Mouse (Mus musculus): Measurements from ENCODE around the gene Pml. TPM values are rescaled to one million over a fixed set of nuclear protein-coding genes. Genes with fewer than 3 reads are reported as not detected.

The Pml gene
- polyA plus RNA-seq, 1 experiment: 24.3 TPM

DNA sequence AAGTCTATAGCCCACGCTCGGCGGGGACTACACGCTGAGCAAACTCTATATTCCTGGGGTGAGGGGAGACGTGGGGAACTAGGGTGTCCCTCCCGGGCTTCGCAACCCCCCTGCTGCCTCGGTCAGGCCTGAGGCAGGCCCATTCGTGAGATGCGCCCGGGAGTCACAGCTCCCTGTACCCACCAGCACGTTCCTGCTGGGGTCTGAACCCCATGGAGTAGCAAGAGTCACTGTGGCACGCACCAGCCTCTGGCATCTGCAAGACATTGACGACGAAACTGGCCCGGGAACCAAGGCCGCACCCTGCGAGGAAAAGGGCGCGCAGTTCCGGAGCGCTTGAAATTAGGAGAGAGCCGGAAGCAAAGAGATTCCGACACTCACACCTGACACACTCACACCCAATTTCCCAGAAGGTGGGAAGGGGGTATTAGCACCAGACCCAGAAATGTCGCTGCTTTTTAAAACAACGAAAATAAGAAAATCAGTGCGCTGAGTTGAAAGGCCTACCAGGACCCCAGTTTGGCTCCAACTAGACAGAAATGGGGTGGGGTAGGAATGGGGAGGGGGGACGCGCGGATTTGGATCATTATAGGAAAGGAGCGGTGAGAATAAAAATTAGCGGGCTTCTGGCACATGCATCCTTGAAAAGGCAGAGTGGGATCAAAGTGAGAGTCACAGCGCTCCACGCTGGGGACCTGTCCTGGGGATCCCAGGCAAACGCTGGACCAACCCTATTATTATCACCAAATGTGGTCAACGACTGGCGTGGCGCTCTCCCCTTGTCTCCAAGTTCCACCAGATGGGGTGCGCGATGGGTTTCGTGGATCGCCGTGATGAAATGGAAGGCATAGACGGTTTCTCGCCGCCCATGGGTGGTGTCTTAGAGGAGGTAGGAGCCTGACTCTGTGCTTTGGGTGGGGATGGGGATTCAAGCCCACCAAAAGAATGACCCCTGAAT, 52.7 kb downstream of the Pml start:
- Histone ChIP-seq H3K79me2 (ENCODE audit: control insufficient read depth, insufficient read depth) (no peaks in the 10 kb centered on the region), H3K79me3 (ENCODE audit: low read depth) (no peaks in the 10 kb centered on the region), H3ac (ENCODE audit: control insufficient read depth, insufficient read length, low read depth) (no peak overlapping the region), H3K4me3 (ENCODE audit: insufficient read depth, poor library complexity, severe bottlenecking) (no peak overlapping the region), H3K27me3 (ENCODE audit: control insufficient read depth, insufficient read depth, insufficient read length) (peaks cover 25% of the 10 kb centered on the region), H3K36me3 (ENCODE audit: control insufficient read depth, insufficient read depth) (no peaks in the 10 kb centered on the region)
- no peak for TF ChIP-seq CEBPB (IDR thresholded peaks at IDR 0.05; ENCODE audit: low read depth)

DNA sequence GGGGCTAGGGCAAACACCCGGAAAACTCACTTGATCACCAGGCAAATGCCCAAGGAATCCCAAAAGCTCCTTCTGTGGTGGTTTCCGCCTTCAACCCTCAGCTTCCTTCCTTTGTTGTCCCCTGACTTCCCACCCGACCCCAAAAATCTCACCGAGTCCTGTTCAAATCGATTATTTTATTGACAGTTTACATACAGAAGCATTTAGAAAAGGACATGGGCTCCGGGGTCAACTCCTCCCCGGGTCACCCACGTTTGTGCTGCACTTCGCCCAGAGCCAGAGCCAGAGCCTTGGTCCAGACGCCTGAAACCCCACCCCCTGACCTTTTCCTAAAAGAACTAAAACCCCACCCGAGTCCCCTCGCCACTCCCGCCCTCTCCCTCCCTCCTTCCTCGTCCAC, 53.4 kb downstream of the Pml start:
- H3K79me3 ChIP-seq (ENCODE audit: low read depth): no peaks in the 10 kb centered on the region
- peaks cover 21% of the 10 kb centered on the region for H3K27me3 ChIP-seq (ENCODE audit: control insufficient read depth, insufficient read depth, insufficient read length)
- no peak overlapping the region for H3ac ChIP-seq (ENCODE audit: control insufficient read depth, insufficient read length, low read depth)
- no peak overlapping the region for H3K4me3 ChIP-seq (ENCODE audit: insufficient read depth, poor library complexity, severe bottlenecking)
- TF ChIP-seq MYOG (IDR thresholded peaks at IDR 0.05; ENCODE audit: control insufficient read depth, extremely low read depth, insufficient read length) (no peak), FOSL1 (IDR thresholded peaks at IDR 0.05; ENCODE audit: insufficient read depth, low read length, poor library complexity, severe bottlenecking) (no peak), CTCF (IDR thresholded peaks at IDR 0.05; ENCODE audit: control insufficient read depth, insufficient read depth, insufficient read length) (no peak), USF1 (IDR thresholded peaks at IDR 0.05; ENCODE audit: low read depth) (no peak), CEBPB (IDR thresholded peaks at IDR 0.05; ENCODE audit: low read depth) (no peak), MYOD1 (IDR thresholded peaks at IDR 0.05; ENCODE audit: control insufficient read depth, insufficient read length, low read depth) (no peak), MAX (IDR thresholded peaks at IDR 0.05) (no peak)
- H3K36me3 ChIP-seq (ENCODE audit: control insufficient read depth, insufficient read depth): no peaks in the 10 kb centered on the region
- H3K79me2 ChIP-seq (ENCODE audit: control insufficient read depth, insufficient read depth): no peaks in the 10 kb centered on the region

DNA sequence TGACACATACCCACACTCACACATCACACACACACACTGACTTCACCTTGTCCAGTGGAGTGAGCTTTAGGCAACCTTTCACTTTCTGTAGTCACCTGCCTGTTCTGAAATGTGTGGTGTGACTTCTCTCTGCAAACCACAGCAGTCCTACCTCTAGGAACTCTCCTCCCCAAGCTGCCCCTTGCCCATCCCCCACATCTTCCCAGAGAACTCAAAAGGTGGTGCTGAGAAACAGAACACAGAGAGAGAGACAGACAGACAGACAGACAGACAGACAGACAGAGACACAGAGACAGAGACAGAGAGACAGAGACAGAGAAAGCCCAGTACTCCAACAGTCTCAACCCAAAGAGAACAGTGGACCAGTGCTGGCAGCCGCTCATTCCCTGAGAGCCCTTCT, 53.9 kb downstream of the Pml start:
- no peaks in the 10 kb centered on the region for H3K79me3 ChIP-seq (ENCODE audit: low read depth)
- H3K79me2 ChIP-seq (ENCODE audit: control insufficient read depth, insufficient read depth): no peaks in the 10 kb centered on the region
- TF ChIP-seq MYOD1 (IDR thresholded peaks at IDR 0.05; ENCODE audit: control insufficient read depth, insufficient read length, low read depth) (no peak), CTCF (IDR thresholded peaks at IDR 0.05; ENCODE audit: control insufficient read depth, insufficient read depth, insufficient read length) (no peak), FOSL1 (IDR thresholded peaks at IDR 0.05; ENCODE audit: insufficient read depth, low read length, poor library complexity, severe bottlenecking) (no peak)
- peaks cover 21% of the 10 kb centered on the region for H3K27me3 ChIP-seq (ENCODE audit: control insufficient read depth, insufficient read depth, insufficient read length)
- H3ac ChIP-seq (ENCODE audit: control insufficient read depth, insufficient read length, low read depth): no peak overlapping the region
- H3K4me3 ChIP-seq (ENCODE audit: insufficient read depth, poor library complexity, severe bottlenecking): no peak overlapping the region
- H3K36me3 ChIP-seq (ENCODE audit: control insufficient read depth, insufficient read depth): no peaks in the 10 kb centered on the region

DNA sequence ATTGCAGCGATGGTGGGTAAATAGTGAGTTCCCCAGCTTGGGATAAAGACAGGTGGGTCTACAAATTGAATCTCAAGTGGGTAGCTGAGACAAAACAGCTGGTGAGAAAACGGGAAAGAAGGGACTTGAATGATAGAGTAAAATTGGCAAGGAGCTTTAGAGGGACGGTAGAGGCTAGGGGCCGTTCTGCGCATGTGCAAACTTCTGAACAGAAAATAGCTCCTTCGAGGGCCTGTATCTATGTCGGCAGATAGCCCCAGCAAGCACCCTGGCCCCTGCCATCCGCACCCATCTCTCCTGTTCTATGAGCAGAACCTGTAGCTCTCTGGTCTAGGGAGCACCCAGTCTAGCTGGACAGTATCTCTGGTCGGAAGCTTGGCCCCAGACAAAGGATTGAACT, 55.4 kb downstream of the Pml start:
- peaks cover 18% of the 10 kb centered on the region for H3K27me3 ChIP-seq (ENCODE audit: control insufficient read depth, insufficient read depth, insufficient read length)
- TF ChIP-seq USF1 (IDR thresholded peaks at IDR 0.05; ENCODE audit: low read depth): no peak
- no peak for TF ChIP-seq FOSL1 (IDR thresholded peaks at IDR 0.05; ENCODE audit: insufficient read depth, low read length, poor library complexity, severe bottlenecking)
- no peak for TF ChIP-seq CEBPB (IDR thresholded peaks at IDR 0.05; ENCODE audit: low read depth)
- no peak for TF ChIP-seq CTCF (IDR thresholded peaks at IDR 0.05; ENCODE audit: control insufficient read depth, insufficient read depth, insufficient read length)
- TF ChIP-seq MYOG (IDR thresholded peaks at IDR 0.05; ENCODE audit: control insufficient read depth, extremely low read depth, insufficient read length): no peak
- no peak for TF ChIP-seq MYOD1 (IDR thresholded peaks at IDR 0.05; ENCODE audit: control insufficient read depth, insufficient read length, low read depth)

DNA sequence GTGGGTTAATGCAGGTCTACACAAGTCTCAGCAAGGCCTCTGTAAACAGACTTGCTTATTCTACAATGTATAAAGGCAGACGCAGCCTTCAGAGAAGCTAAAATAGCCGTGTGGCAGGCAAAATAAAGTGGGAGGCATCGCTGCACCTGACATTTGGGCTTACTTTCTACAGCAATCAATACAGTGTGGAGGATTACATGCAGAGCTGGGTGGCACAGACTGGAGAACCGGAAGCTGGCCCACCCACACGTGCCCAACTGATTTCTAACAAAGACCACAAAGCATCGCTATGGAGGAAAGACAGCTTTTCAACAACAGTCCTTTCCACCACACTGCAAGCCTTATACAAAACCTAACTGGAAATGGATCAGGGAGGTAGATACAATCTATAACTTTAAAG, 65.1 kb downstream of the Pml start:
- Histone ChIP-seq H3K79me3 (ENCODE audit: low read depth) (no peaks in the 10 kb centered on the region), H3K4me3 (ENCODE audit: insufficient read depth, poor library complexity, severe bottlenecking) (no peak overlapping the region)
- TF ChIP-seq CEBPB (IDR thresholded peaks at IDR 0.05; ENCODE audit: low read depth) (no peak), MYOD1 (IDR thresholded peaks at IDR 0.05; ENCODE audit: control insufficient read depth, insufficient read length, low read depth) (no peak), MAX (IDR thresholded peaks at IDR 0.05) (no peak), MYOG (IDR thresholded peaks at IDR 0.05; ENCODE audit: control insufficient read depth, extremely low read depth, insufficient read length) (no peak), CTCF (IDR thresholded peaks at IDR 0.05; ENCODE audit: control insufficient read depth, insufficient read depth, insufficient read length) (no peak), USF1 (IDR thresholded peaks at IDR 0.05; ENCODE audit: low read depth) (no peak)

More for the DNA sequence above, 55.4 kb downstream of the Pml start:
- Histone ChIP-seq H3K79me2 (ENCODE audit: control insufficient read depth, insufficient read depth) (no peaks in the 10 kb centered on the region), H3K79me3 (ENCODE audit: low read depth) (no peaks in the 10 kb centered on the region), H3K36me3 (ENCODE audit: control insufficient read depth, insufficient read depth) (no peaks in the 10 kb centered on the region), H3ac (ENCODE audit: control insufficient read depth, insufficient read length, low read depth) (no peak overlapping the region), H3K4me3 (ENCODE audit: insufficient read depth, poor library complexity, severe bottlenecking) (no peak overlapping the region)

DNA sequence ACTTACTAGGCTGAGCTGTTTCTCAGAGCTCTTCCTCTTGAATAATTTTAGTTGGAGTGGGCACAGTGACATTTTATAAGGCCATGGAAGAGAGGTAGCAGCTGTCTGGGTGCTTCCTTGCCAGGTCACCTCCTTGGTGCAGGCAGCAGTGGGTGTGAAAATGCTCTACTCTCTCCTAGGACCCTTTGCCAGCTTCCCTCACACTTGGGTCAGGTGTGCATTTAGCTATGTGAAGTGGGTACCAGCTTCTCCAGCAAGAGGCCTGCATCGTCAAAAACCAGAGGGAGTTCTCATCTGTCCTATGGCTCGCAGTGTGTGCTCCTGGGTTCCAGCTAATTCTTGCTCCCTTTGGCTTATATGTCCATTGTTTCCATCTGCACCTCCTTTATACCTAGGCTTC, 70.2 kb downstream of the Pml start:
- no peak for TF ChIP-seq USF1 (IDR thresholded peaks at IDR 0.05; ENCODE audit: low read depth)
- no peak for TF ChIP-seq MYOG (IDR thresholded peaks at IDR 0.05; ENCODE audit: control insufficient read depth, extremely low read depth, insufficient read length)
- TF ChIP-seq CTCF (IDR thresholded peaks at IDR 0.05; ENCODE audit: control insufficient read depth, insufficient read depth, insufficient read length): no peak
- TF ChIP-seq MAX (IDR thresholded peaks at IDR 0.05): no peak
- TF ChIP-seq MYOD1 (IDR thresholded peaks at IDR 0.05; ENCODE audit: control insufficient read depth, insufficient read length, low read depth): no peak
- no peaks in the 10 kb centered on the region for H3K27me3 ChIP-seq (ENCODE audit: control insufficient read depth, insufficient read depth, insufficient read length)

More for the DNA sequence above, 65.1 kb downstream of the Pml start:
- Histone ChIP-seq H3K79me2 (ENCODE audit: control insufficient read depth, insufficient read depth) (no peaks in the 10 kb centered on the region), H3ac (ENCODE audit: control insufficient read depth, insufficient read length, low read depth) (no peak overlapping the region), H3K36me3 (ENCODE audit: control insufficient read depth, insufficient read depth) (no peaks in the 10 kb centered on the region), H3K27me3 (ENCODE audit: control insufficient read depth, insufficient read depth, insufficient read length) (no peaks in the 10 kb centered on the region)

More for the DNA sequence above, 70.2 kb downstream of the Pml start:
- Histone ChIP-seq H3K36me3 (ENCODE audit: control insufficient read depth, insufficient read depth) (no peaks in the 10 kb centered on the region), H3ac (ENCODE audit: control insufficient read depth, insufficient read length, low read depth) (no peak overlapping the region), H3K79me2 (ENCODE audit: control insufficient read depth, insufficient read depth) (no peaks in the 10 kb centered on the region), H3K79me3 (ENCODE audit: low read depth) (no peaks in the 10 kb centered on the region), H3K4me3 (ENCODE audit: insufficient read depth, poor library complexity, severe bottlenecking) (no peak overlapping the region)
